Mouse (Mus musculus): ENCODE measurements around the gene 1110051M20Rik. TPM values are rescaled to one million over a fixed set of nuclear protein-coding genes. Genes with fewer than 3 reads are reported as not detected.

Gene 1110051M20Rik
- polyA plus RNA-seq, 1 experiment from 2014 or later, result 7.7 TPM

- Histone ChIP-seq H3K9ac (no peak overlapping the region), H3K4me1 (replicated peaks) (0 out of 2 replicates have a peak, but pooled peaks cover 2% of the 10 kb centered on the region), H3K27me3 (no peaks in the 10 kb centered on the region), H3K4me3 (replicated peaks) (no peak overlapping the region), H3K9me3 (replicated peaks) (no peaks in the 10 kb centered on the region), H3K27ac (no peak overlapping the region), H3K4me2 (no peak overlapping the region), H3K36me3 (no peaks in the 10 kb centered on the region)
- 70% methylated on average over 1 of the region's 1 CpGs for WGBS (ENCODE audit: insufficient replicate concordance)
- ATAC-seq (ENCODE audit: low read depth), result no peak
- no peak for DNase-seq
Observed at GRCm38 (mm10) chr2:91345644-91346043, 98.9 kb downstream of the 1110051M20Rik start.

GRCm38 (mm10) chr2:91339591-91339990 is 104.9 kb downstream of the 1110051M20Rik start:
- Histone ChIP-seq H3K4me1 (replicated peaks) (0 out of 2 replicates have a peak, but pooled peaks cover under 1% of the 10 kb centered on the region), H3K27me3 (no peaks in the 10 kb centered on the region), H3K9me3 (replicated peaks) (no peaks in the 10 kb centered on the region), H3K4me2 (no peak overlapping the region), H3K36me3 (no peaks in the 10 kb centered on the region), H3K9ac (no peak overlapping the region), H3K4me3 (replicated peaks) (no peak overlapping the region), H3K27ac (no peak overlapping the region)
- ATAC-seq (ENCODE audit: low read depth) (no peak), DNase-seq (no peak)
- 66% methylated on average over 2 of the region's 2 CpGs for WGBS (ENCODE audit: insufficient replicate concordance)

GRCm38 (mm10) chr2:91335128-91335527 is 109.4 kb downstream of the 1110051M20Rik start:
- 0 out of 2 replicates have a peak, but pooled peaks cover 2% of the 10 kb centered on the region for H3K4me1 ChIP-seq (replicated peaks)
- no peak overlapping the region for H3K9ac ChIP-seq
- no peak overlapping the region for H3K27ac ChIP-seq
- no peak for DNase-seq
- ATAC-seq (ENCODE audit: low read depth), result no peak
- no peaks in the 10 kb centered on the region for H3K36me3 ChIP-seq
- H3K9me3 ChIP-seq (replicated peaks), result no peaks in the 10 kb centered on the region
- H3K4me3 ChIP-seq (replicated peaks), result no peak overlapping the region
- no peaks in the 10 kb centered on the region for H3K27me3 ChIP-seq
- H3K4me2 ChIP-seq, result no peak overlapping the region
- WGBS (ENCODE audit: insufficient replicate concordance), result 58% methylated on average over 4 of the region's 4 CpGs

- Histone ChIP-seq H3K4me1 (replicated peaks) (0 out of 2 replicates have a peak, but pooled peaks cover 2% of the 10 kb centered on the region), H3K9me3 (replicated peaks) (no peaks in the 10 kb centered on the region), H3K27me3 (no peaks in the 10 kb centered on the region), H3K36me3 (no peaks in the 10 kb centered on the region), H3K4me2 (no peak overlapping the region), H3K4me3 (replicated peaks) (no peak overlapping the region), H3K27ac (no peak overlapping the region), H3K9ac (no peak overlapping the region)
- DNase-seq (no peak), ATAC-seq (ENCODE audit: low read depth) (no peak)
- 66% methylated on average over 7 of the region's 7 CpGs for WGBS (ENCODE audit: insufficient replicate concordance)
Observed at GRCm38 (mm10) chr2:91331051-91331843, 113.3 kb downstream of the 1110051M20Rik start.

GRCm38 (mm10) chr2:91329996-91330738 is 114.3 kb downstream of the 1110051M20Rik start:
- no peak overlapping the region for H3K4me2 ChIP-seq
- H3K27me3 ChIP-seq, result no peaks in the 10 kb centered on the region
- no peak overlapping the region for H3K9ac ChIP-seq
- H3K36me3 ChIP-seq, result no peaks in the 10 kb centered on the region
- WGBS (ENCODE audit: insufficient replicate concordance), result 71% methylated on average over 8 of the region's 8 CpGs
- no peak for DNase-seq
- H3K4me1 ChIP-seq (replicated peaks), result 0 out of 2 replicates have a peak, but pooled peaks cover 2% of the 10 kb centered on the region
- no peak for ATAC-seq (ENCODE audit: low read depth)
- H3K4me3 ChIP-seq (replicated peaks), result no peak overlapping the region
- no peak overlapping the region for H3K27ac ChIP-seq
- no peaks in the 10 kb centered on the region for H3K9me3 ChIP-seq (replicated peaks)

GRCm38 (mm10) chr2:91328729-91329125 is 115.8 kb downstream of the 1110051M20Rik start:
- Histone ChIP-seq H3K4me1 (replicated peaks) (no peaks in the 10 kb centered on the region), H3K4me2 (no peak overlapping the region), H3K9me3 (replicated peaks) (no peaks in the 10 kb centered on the region), H3K27me3 (no peaks in the 10 kb centered on the region), H3K36me3 (no peaks in the 10 kb centered on the region), H3K4me3 (replicated peaks) (no peak overlapping the region), H3K9ac (no peak overlapping the region), H3K27ac (no peak overlapping the region)
- ATAC-seq (ENCODE audit: low read depth), result no peak
- 75% methylated on average over 3 of the region's 3 CpGs for WGBS (ENCODE audit: insufficient replicate concordance)
- DNase-seq, result no peak

- no peak for ATAC-seq (ENCODE audit: low read depth)
- H3K9ac ChIP-seq, result no peak overlapping the region
- H3K4me1 ChIP-seq (replicated peaks), result peaks cover under 1% of the 10 kb centered on the region; the same call in 1 of the 2 replicates
- no peaks in the 10 kb centered on the region for H3K36me3 ChIP-seq
- H3K4me3 ChIP-seq (replicated peaks), result no peak overlapping the region
- 50% methylated on average over 12 of the region's 12 CpGs for WGBS (ENCODE audit: insufficient replicate concordance)
- no peaks in the 10 kb centered on the region for H3K9me3 ChIP-seq (replicated peaks)
- H3K27me3 ChIP-seq, result no peaks in the 10 kb centered on the region
- DNase-seq, result no peak
- H3K4me2 ChIP-seq, result no peak overlapping the region
- H3K27ac ChIP-seq, result no peak overlapping the region
Observed at GRCm38 (mm10) chr2:91327968-91328728, 116.4 kb downstream of the 1110051M20Rik start.

- DNase-seq (no peak), ATAC-seq (ENCODE audit: low read depth) (no peak)
- no peak overlapping the region for H3K4me3 ChIP-seq (replicated peaks)
- no peak overlapping the region for H3K4me2 ChIP-seq
- no peaks in the 10 kb centered on the region for H3K36me3 ChIP-seq
- H3K4me1 ChIP-seq (replicated peaks), result peaks cover 10% of the 10 kb centered on the region
- H3K27me3 ChIP-seq, result no peaks in the 10 kb centered on the region
- no peaks in the 10 kb centered on the region for H3K9me3 ChIP-seq (replicated peaks)
- no peak overlapping the region for H3K27ac ChIP-seq
- no peak overlapping the region for H3K9ac ChIP-seq
- 86% methylated on average over 13 of the region's 13 CpGs for WGBS (ENCODE audit: insufficient replicate concordance)
Observed at GRCm38 (mm10) chr2:91326746-91327350, 117.7 kb downstream of the 1110051M20Rik start.

- no peak for DNase-seq
- Histone ChIP-seq H3K36me3 (no peaks in the 10 kb centered on the region), H3K4me1 (replicated peaks) (peaks cover 10% of the 10 kb centered on the region), H3K27ac (no peak overlapping the region), H3K27me3 (no peaks in the 10 kb centered on the region), H3K9me3 (replicated peaks) (no peaks in the 10 kb centered on the region), H3K9ac (no peak overlapping the region), H3K4me3 (replicated peaks) (no peak overlapping the region), H3K4me2 (no peak overlapping the region)
- 61% methylated on average over 15 of the region's 15 CpGs for WGBS (ENCODE audit: insufficient replicate concordance)
- ATAC-seq (ENCODE audit: low read depth), result no peak
Observed at GRCm38 (mm10) chr2:91324761-91325421, 119.6 kb downstream of the 1110051M20Rik start.

- WGBS (ENCODE audit: insufficient replicate concordance), result 73% methylated on average over 1 of the region's 1 CpGs
- H3K9me3 ChIP-seq (replicated peaks), result no peaks in the 10 kb centered on the region
- ATAC-seq (ENCODE audit: low read depth) (no peak), DNase-seq (no peak)
- H3K36me3 ChIP-seq, result no peaks in the 10 kb centered on the region
- H3K9ac ChIP-seq, result no peak overlapping the region
- no peaks in the 10 kb centered on the region for H3K27me3 ChIP-seq
- peaks cover 10% of the 10 kb centered on the region for H3K4me1 ChIP-seq (replicated peaks)
- H3K4me2 ChIP-seq, result no peak overlapping the region
- H3K4me3 ChIP-seq (replicated peaks), result no peak overlapping the region
- H3K27ac ChIP-seq, result no peak overlapping the region
Observed at GRCm38 (mm10) chr2:91324346-91324745, 120.2 kb downstream of the 1110051M20Rik start.
